Mouse (Mus musculus) ES-E14 (cell line): ENCODE measurements at regions not wholly inside any gene's neighbourhood (a gene's known extent, or its start where the extent isn't known, plus 50 kb on each side); places are given as distances from the start of the nearest gene placed in this dataset.

Experiments
- ZC3H11A ChIP-seq: IDR thresholded peaks from 2 replicates; pipeline ENCODE4 v1.6.1; 2012; ENCODE audit warnings: low read depth, mild to moderate bottlenecking, inconsistent platforms, low read length, borderline replicate concordance
- ZNF384 ChIP-seq: IDR thresholded peaks from 2 replicates; pipeline ENCODE4 v1.6.1; 2012; ENCODE audit warnings: low read depth, low read length, inconsistent platforms

GRCm38 (mm10) chr13:118506136-118506535 is 119.1 kb upstream of the Mrps30 start:
- no peak for TF ChIP-seq ZC3H11A
- no peak for TF ChIP-seq ZNF384
